In the genomic region with DNA sequence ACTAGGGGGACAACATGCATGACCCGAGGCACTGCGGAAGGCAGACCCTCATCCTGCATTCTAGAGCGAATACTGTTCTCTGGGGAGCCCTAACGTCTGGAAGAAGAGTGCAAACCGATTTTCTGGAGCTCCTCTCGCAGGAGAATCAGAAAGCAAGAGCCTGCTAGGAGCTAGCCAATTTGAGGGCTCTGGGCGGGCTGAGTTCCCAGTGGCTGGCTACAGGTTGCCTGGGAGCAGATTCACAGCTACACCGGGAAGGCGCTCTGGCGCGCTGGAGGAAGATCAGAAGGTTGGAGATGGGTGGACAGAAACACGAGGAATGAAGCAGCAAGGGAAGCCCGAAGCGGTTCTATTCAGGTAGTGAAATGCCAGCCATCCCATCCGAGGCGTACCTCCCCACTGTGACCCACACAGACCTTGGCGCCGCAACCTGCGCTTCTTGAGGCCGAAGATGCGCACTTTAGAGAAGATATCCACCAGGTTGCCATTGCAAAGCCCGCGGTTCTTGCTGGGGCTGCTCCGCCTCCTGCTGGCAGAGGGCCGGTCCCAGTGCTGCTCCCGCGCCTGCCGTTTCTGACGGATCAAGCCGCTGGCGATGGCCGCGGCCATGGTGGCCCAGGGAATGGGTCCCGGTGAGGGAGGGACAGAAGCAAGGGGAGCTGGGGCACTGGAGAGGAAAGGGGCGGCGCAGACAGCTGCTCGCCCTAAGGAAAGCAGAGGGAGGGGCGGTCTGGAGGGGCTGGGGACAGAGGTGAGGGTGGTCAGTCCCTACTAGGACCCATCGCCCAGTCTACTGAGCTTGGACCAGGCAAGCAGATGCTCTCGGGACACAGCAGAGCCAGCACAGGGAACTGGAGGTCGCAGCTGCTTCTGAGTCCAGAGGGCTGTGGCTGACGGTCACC, we compare ENCODE assay signal across 8 mouse cellular contexts.
DNase-seq lines count a peak whose midpoint lies in the region; ATAC-seq and TF ChIP-seq lines count a peak whose summit lies in the region.

No protein-coding gene starts in this region.

- no peak for TF ChIP-seq CTCF in testis, adult 2 months (IDR thresholded peaks at IDR 0.05; ENCODE audit: control insufficient read depth, insufficient read depth, insufficient replicate concordance, low read depth, low read length)

- peak overlapping the region; percentile 55 for H3K4me2 ChIP-seq in heart, embryonic 15.5 days
- peak overlapping the region; percentile 89 for H3K4me2 ChIP-seq in midbrain, embryonic 14.5 days (ENCODE audit: low read length)

- 1% methylated on average over 42 of the region's 42 CpGs for WGBS in heart, embryonic 15.5 days
- under 1% methylated on average over 42 of the region's 42 CpGs for WGBS in midbrain, embryonic 14.5 days

- peaks cover 4% of the 10 kb centered on the region for H3K4me1 ChIP-seq in heart, embryonic 15.5 days (replicated peaks)
- peaks cover 8% of the 10 kb centered on the region; the same call in 1 of the 2 replicates for H3K4me1 ChIP-seq in midbrain, embryonic 14.5 days (ENCODE audit: control insufficient read depth, insufficient read depth, low read length)
- peaks cover 5% of the 10 kb centered on the region; the same call in 1 of the 2 replicates for H3K4me1 ChIP-seq in testis, adult 2 months (ENCODE audit: control insufficient read depth, insufficient read depth, low read length)

- H3K9ac ChIP-seq in heart, embryonic 15.5 days, result no peak overlapping the region
- H3K9ac ChIP-seq in midbrain, embryonic 14.5 days (replicated peaks; ENCODE audit: low read length), result peak overlapping the region; percentile 72

- no peak; the same call in 1 of the 2 replicates for ATAC-seq in heart, embryonic 15.5 days (replicated peaks; ENCODE audit: insufficient number of reproducible peaks, insufficient read depth, low FRiP score, low read depth)
- peak; percentile 88 for ATAC-seq in midbrain, embryonic 14.5 days (ENCODE audit: low FRiP score, low TSS enrichment)

- H3K9me3 ChIP-seq in heart, embryonic 15.5 days (replicated peaks), result no peaks in the 10 kb centered on the region
- no peaks in the 10 kb centered on the region for H3K9me3 ChIP-seq in midbrain, embryonic 14.5 days (ENCODE audit: control insufficient read depth, low read length)

- H3K36me3 ChIP-seq in heart, embryonic 15.5 days, result no peaks in the 10 kb centered on the region
- no peaks in the 10 kb centered on the region for H3K36me3 ChIP-seq in midbrain, embryonic 14.5 days (ENCODE audit: control insufficient read depth, insufficient read depth, low read length)
- no peaks in the 10 kb centered on the region for H3K36me3 ChIP-seq in testis, adult 2 months (ENCODE audit: control insufficient read depth, insufficient read depth, low read length)

- peak overlapping the region; percentile 38 for H3K4me3 ChIP-seq in heart, embryonic 15.5 days
- peak overlapping the region; percentile 59 for H3K4me3 ChIP-seq in midbrain, embryonic 14.5 days (replicated peaks; ENCODE audit: low read depth, low read length)
- peak overlapping the region; percentile 25 for H3K4me3 ChIP-seq in testis, adult 2 months (ENCODE audit: control insufficient read depth, low read depth, low read length)

- H3K27ac ChIP-seq in heart, embryonic 15.5 days, result no peak overlapping the region
- peak overlapping the region; percentile 73 for H3K27ac ChIP-seq in midbrain, embryonic 14.5 days (replicated peaks; ENCODE audit: low read depth, low read length)
- no peak overlapping the region for H3K27ac ChIP-seq in testis, adult 2 months (ENCODE audit: control insufficient read depth, insufficient read depth, low read depth, low read length)

- no peak for TF ChIP-seq POLR2A in testis, adult 2 months (IDR thresholded peaks at IDR 0.05; ENCODE audit: control insufficient read depth, low read depth, low read length)

- H3K27me3 ChIP-seq in heart, embryonic 15.5 days, result peaks cover 33% of the 10 kb centered on the region
- no peaks in the 10 kb centered on the region for H3K27me3 ChIP-seq in midbrain, embryonic 14.5 days (ENCODE audit: control insufficient read depth, insufficient read depth, low read length)
- no peaks in the 10 kb centered on the region for H3K27me3 ChIP-seq in testis, adult 2 months (ENCODE audit: control insufficient read depth, insufficient read depth, low read length)

- DNase-seq in urinary bladder, postnatal 4 days (ENCODE audit: low spot score in 2 of 2), result peak; percentile 16 to 58
- no peak for DNase-seq in urinary bladder, adult 2 months (ENCODE audit: low spot score)
- DNase-seq in embryo, embryonic 11 days, result peak; percentile 79
- peak; percentile 13 for DNase-seq in layer of hippocampus, adult 9-10 months (ENCODE audit: low spot score)
- DNase-seq in midbrain, embryonic 14.5 days, result peak; percentile 83
- no peak for DNase-seq in natural killer cell, adult 2 months (ENCODE audit: low spot score in 2 of 2)

Comparison
In these comparisons a context has a peak if more than half of its experiments do, and no peak if none do; other contexts are left out.
1. DNase-seq: peak in urinary bladder, postnatal 4 days (2 of 2), embryo, embryonic 11 days (single experiment), layer of hippocampus, adult 9-10 months (single experiment) and midbrain, embryonic 14.5 days (single experiment); none in urinary bladder, adult 2 months (single experiment) and natural killer cell, adult 2 months (0 of 2).
2. Peak in every context shown above with its lines, with median percentiles within 50 percentile points of each other: H3K4me3 ChIP-seq.